Mouse (Mus musculus) 3134 (cell line): Measurements from ENCODE around the gene Mipep.

ENCODE experiments used
- DNase-seq: peaks from one replicate; pipeline ENCODE4 v3.0.0-alpha.2; 2011; ENCODE audit warnings: low spot score; ENCODE audit not compliant: insufficient read length; ENCODE audit errors: extremely low read depth

Gene Mipep

DNA sequence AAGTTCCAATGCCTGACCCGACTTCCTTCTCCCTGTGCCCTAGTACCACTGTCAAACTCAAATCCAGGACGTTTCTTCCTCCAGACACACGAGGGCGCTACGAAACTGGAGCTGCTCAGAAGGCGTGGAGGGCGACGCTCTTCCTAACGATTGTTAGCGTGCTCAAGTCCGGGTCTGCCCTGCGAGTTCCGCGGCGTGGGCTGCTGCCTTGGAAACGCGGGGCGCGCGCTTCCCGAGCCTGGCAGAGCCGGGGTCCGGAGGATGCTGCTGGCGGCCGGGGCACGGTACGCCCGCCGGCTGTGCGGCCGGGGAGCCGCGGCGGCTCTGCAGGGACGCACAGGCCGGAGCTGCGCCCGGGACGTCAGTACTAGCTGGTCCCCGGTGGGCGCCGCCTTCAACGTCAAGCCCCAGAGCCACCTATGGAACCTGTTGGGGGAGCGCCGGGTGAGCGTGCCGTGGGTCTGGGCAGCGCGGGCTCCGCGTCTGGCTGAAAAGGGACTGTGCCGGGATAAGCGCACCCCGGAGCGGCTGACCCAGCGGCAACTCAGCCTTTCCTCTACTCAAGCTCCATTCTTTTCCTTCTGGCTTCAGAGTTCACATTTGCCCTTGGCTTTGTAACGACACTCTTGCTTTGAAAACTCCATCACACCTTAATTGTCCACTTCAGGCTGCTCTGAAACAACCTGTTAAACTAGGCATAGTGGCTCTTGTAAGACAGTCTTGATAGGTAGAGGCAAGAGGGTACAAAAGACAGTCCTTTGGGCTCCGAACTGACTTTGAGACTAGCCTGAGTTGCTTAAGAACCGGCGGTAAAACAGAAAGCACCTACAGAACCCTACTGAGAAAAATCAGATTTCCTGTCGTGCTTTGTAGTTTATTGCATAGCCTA lies at the start of gene Mipep:
Mipep (plus strand) TSS at position 147 of the 889 bp plus-strand sequence.
- DNase-seq, result peak; percentile 89

DNA sequence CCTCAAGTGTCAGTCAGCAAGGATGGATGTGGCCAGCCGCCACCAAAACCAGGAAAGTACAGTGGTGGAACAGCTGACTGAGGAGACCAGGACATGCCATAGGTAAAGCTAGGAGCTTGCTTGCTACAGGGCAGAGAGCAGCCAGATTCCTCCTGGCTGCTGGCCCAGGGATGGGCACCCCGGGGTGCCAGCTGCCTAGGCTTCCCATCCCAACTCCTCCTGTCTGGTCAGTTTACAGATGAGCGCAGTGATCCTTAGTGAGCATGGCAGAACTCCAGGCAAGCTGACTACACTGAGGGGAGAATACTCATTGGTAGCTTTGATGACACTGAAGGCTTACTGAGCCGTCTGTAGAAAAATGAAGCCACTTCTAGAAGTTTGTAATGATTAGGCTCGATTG lies 49.2 kb upstream of the Mipep start:
- DNase-seq, result no peak

- DNase-seq, result no peak
Observed at GRCm38 (mm10) chr14:60735848-60736547, 48.4 kb upstream of the Mipep start.

DNA sequence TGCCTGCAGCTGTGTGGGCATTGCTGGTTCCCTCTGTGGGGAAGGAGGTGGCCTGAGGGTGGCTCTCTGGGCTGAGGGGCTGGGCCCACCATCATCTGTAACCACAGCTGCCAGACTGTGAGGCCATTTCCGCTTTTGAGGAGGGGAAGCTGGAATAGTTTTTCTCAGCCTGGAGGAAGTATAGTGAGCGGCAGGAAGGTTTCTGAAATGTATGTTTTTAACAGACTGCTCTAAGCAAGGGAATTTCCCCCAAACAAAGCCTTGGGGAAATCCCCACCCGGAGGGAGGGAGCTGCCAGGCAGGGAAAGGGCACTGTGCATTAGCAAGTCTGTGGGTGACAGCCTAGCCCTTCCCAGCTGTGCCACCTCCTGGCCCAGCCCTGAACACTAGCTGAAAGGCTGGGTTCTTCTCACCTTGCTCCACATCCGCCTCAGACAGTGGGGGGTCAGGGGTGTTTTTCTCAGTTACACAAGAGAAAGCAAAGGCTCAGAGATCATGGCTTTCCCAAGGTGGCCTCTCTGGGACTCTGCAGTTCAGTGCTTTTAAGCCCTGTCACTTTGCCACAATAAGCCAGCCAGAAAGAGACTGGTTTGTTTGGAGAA lies 47.7 kb upstream of the Mipep start:
- DNase-seq, result peak; percentile 50

GRCm38 (mm10) chr14:60737202-60737611 lies 47.2 kb upstream of the Mipep start:
- no peak for DNase-seq

- no peak for DNase-seq
Observed at GRCm38 (mm10) chr14:60738434-60738938, 45.9 kb upstream of the Mipep start.

DNA sequence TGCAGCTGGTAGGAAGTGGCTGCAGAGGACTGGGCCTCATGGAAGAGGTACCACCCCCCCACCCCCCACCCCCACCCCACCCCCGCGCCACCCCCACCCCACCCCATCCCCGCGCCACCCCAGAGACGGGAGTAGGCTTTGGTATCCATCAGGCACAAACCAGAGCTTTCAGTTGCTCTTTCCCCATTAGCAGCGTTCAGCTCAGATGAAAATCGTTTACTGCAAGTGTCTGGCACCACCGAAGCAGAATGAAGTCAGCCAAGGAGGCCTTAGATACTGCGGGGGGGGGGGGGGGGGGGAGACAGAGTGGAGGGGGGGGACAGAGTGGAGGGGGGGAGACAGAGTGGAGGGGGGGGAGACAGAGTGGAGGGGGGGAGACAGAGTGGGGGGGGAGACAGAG lies 45.2 kb upstream of the Mipep start:
- no peak for DNase-seq

GRCm38 (mm10) chr14:60739616-60740015 lies 44.8 kb upstream of the Mipep start:
- no peak for DNase-seq

GRCm38 (mm10) chr14:60740507-60740906 lies 43.9 kb upstream of the Mipep start:
- DNase-seq, result no peak

- DNase-seq, result no peak
Observed at GRCm38 (mm10) chr14:60741033-60741432, 43.3 kb upstream of the Mipep start.

- DNase-seq, result no peak
Observed at GRCm38 (mm10) chr14:60741490-60741981, 42.8 kb upstream of the Mipep start.

GRCm38 (mm10) chr14:60743681-60744080 lies 40.7 kb upstream of the Mipep start:
- DNase-seq, result no peak

DNA sequence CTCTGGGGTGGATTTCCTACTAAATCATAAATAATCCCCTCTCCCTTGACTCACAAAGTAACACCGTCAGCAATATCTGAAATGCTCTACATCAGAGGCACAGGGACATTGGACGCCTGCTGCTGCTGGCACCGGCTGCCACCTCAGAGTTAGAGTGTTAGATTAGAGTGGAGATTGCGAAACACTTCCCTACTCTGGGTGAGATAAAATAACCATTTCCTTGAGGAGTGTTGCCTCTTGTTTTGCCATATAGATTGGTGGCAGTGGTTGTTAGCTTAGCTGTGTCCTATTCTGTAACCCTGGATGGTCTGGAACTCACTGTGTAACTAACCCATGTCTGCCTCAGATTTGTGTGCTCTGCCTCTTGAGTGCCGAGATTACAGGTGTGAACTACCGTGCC lies 39.2 kb upstream of the Mipep start:
- no peak for DNase-seq

DNA sequence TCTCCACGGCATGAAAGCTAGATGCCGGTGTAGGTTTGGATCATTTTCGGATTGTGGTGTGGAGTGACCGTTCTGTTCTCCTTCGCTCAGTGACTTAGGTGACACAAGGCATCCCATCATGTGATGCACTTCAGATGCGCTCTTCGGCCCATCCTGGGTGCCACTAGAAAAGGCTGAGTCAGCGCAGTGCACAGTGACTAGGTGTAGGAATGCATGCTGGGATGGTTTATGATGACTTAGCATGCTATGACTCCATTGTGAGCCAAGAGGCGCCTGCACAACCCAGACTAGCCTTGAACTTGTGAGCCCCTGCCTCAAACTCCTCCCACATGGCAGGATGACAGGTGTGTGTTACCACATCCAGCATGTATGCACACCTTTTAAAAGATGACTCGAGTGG lies 38.2 kb upstream of the Mipep start:
- no peak for DNase-seq

- no peak for DNase-seq
Observed at GRCm38 (mm10) chr14:60747154-60747870, 37.1 kb upstream of the Mipep start.

DNA sequence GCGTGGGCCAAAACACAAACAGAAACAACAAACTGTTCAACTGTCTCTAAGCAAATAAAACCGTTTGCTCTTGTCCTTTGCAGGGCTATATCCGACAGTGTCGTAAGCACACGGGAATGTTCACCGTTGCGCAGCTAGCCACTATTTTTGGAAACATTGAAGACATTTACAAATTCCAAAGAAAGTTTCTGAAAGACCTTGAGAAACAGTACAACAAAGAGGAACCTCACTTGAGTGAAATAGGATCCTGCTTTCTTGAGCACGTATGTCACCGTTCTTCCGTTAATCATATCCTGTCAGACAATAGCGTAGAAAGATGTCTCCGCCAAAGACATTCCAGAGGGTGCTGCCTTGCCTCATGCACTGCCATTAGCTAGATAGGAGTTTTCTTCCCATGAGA lies 34.5 kb upstream of the Mipep start:
- DNase-seq, result no peak

DNA sequence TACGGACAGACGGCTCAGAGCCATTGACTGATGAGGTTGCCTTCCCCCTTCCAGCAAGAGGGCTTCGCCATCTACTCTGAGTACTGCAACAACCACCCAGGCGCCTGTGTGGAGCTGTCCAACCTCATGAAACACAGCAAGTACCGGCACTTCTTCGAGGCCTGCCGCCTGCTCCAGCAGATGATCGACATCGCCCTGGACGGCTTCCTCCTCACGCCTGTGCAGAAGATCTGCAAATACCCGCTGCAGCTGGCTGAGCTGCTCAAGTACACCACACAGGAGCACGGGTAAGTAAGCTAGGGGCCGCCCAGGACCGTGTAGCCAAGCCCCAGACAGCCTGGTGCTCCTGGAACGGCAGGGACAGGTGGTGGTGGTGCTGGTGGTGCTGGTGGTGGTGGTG lies 32.8 kb upstream of the Mipep start:
- DNase-seq, result no peak

DNA sequence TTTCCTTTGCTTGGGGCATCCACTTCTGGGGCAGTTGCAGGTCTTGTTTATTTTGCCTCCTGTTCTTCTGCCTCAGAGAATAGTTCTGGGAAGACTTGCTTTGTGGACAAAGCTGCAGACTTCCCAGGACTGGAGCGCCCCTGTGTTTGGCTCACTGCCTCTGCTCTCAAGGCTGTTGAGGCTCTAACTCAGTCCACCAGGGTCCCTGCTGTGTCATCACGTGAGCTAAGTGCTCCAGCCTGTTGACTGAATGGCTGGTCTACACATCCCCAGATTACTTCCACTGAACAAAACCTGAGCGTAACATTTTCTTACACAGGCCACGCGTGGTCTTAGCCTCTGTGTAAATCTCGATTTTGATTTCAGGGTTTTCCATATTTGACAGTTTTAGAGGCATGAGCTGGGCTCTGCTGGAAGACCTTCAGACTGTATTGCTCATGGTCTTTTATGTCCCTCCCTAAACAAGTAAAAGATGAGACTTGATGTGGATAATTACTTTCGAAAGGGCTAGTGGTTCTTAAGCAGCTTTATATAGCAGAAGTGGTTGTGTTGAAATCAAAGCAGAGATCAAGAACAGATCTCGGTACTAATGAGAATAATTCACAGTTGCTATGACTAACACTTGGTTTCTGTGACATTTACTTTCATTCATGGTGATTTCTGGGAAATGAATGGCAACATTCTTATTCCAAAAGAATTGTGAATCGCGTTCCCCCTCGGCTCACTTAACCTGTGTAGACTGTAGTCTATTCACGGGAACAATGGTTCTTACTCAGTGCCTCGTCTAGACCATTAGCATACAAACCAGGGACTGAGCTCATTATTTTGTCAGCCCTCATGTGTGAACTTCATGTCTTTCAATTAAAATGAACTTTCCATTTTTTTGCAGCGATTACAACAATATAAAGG lies 31.2 kb upstream of the Mipep start:
- no peak for DNase-seq

DNA sequence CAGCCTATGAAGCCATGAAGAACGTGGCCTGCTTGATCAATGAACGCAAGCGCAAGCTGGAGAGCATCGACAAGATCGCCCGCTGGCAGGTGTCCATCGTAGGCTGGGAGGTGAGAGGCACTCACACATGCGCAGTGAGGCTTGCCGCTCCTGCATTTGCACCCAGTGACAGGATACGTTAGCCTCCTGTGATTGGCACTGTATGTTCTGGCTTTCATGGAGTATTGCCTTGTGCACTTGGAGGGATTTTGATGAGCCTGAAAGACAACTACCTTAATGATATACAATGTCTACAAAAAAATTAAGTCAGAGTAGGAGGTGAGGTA lies 30.6 kb upstream of the Mipep start:
- no peak for DNase-seq

DNA sequence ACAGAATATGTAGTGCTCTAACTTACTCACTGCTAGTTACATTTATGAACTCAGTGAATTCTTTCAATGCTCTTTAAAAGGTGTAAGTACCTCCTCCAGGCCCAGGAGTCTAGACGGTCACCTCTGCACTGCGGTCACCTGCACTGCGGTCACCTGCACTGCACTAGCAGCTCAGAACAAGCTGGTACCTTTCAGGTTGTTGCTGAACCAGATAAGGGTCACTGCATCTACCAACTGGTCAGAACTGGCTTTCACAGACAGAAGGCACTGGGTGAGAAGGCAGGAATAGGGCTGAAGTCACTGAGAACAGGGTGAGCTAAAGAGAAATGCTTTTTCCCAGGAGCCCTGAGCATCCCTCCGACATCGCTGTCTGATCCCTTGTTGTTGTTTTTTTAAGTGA lies 29.7 kb upstream of the Mipep start:
- DNase-seq, result no peak
